Mouse (Mus musculus): ENCODE data around the gene Pitpnm1.

GRCm38 (mm10) chr19:4103294-4103693, 3.5 kb downstream of the Pitpnm1 start:
- TF ChIP-seq POLR2A (IDR thresholded peaks at IDR 0.05; ENCODE audit: borderline replicate concordance, low read depth, low read length), result no peak
- TF ChIP-seq CTCF (IDR thresholded peaks at IDR 0.05; ENCODE audit: low read depth, low read length), result no peak

Measured in bone marrow macrophage, adult 2 months (primary cell).